Mouse (Mus musculus) adrenal gland, postnatal 25 days (tissue): ENCODE data around the gene Grb10. TPM values are rescaled to one million over a fixed set of nuclear protein-coding genes. Genes with fewer than 3 reads are reported as not detected.
A peak's percentile ranks its signal among the peaks of the same experiment; 100 is the strongest.

Source experiments
- DNase-seq: peaks from one replicate; pipeline ENCODE4 v3.0.0; 2021; ENCODE audit warnings: mixed read lengths
- long read RNA-seq: library from polyadenylated mRNA; stranded (forward); transcript quantifications from one replicate; pipeline ENCODE4 v2.0.0, GENCODE M21; 2021
- total RNA-seq: library from RNA; stranded (reverse); gene quantifications from 2 replicates; pipeline ENCODE4 v1.2.3, GENCODE M21; 2021

Grb10 gene
- 103 and 108 TPM in 2 replicates for total RNA-seq
- long read RNA-seq, full-length matches to known transcripts: 5 of 26 reads
- long read RNA-seq, partial matches to known transcripts: 6 of 26 reads
- long read RNA-seq, other reads (novel, unspliced or antisense): 15 of 26 reads

GRCm38 (mm10) chr11:12038470-12038985 lies at the start of gene Grb10:
Gene Grb10, minus strand, starts transcription at chr11:12038683.
- DNase-seq: no peak

GRCm38 (mm10) chr11:12081638-12082037 lies 43.2 kb upstream of the Grb10 start:
- DNase-seq: no peak

- DNase-seq: no peak
Measured at GRCm38 (mm10) chr11:12079231-12079630, 40.7 kb upstream of the Grb10 start.

- DNase-seq: no peak
Measured at GRCm38 (mm10) chr11:12075449-12075848, 37.0 kb upstream of the Grb10 start.

- DNase-seq: no peak
Measured at GRCm38 (mm10) chr11:12073394-12074226, 35.1 kb upstream of the Grb10 start.

GRCm38 (mm10) chr11:12072322-12072721 lies 33.8 kb upstream of the Grb10 start:
- no peak for DNase-seq

GRCm38 (mm10) chr11:12059005-12059404 lies 20.5 kb upstream of the Grb10 start:
- DNase-seq: no peak

GRCm38 (mm10) chr11:12048547-12049327 lies 10.3 kb upstream of the Grb10 start:
- DNase-seq: no peak

- DNase-seq: no peak
Measured at GRCm38 (mm10) chr11:12048135-12048534, 9.7 kb upstream of the Grb10 start.

GRCm38 (mm10) chr11:12044245-12044644 lies 5.8 kb upstream of the Grb10 start:
- no peak for DNase-seq

- no peak for DNase-seq
Measured at GRCm38 (mm10) chr11:12041787-12042186, 3.3 kb upstream of the Grb10 start.

- no peak for DNase-seq
Measured at GRCm38 (mm10) chr11:12041379-12041778, 2.9 kb upstream of the Grb10 start.

- DNase-seq: no peak
Measured at GRCm38 (mm10) chr11:12040391-12040790, 1.9 kb upstream of the Grb10 start.

GRCm38 (mm10) chr11:12039748-12040147 lies 1.3 kb upstream of the Grb10 start:
- no peak for DNase-seq

- no peak for DNase-seq
Measured at GRCm38 (mm10) chr11:12039098-12039497, 615 bp upstream of the Grb10 start.

- DNase-seq: peak; percentile 9
Measured at GRCm38 (mm10) chr11:12037689-12038469, 604 bp downstream of the Grb10 start.

- DNase-seq: peak; percentile 74
Measured at GRCm38 (mm10) chr11:12037075-12037686, 1.3 kb downstream of the Grb10 start.

GRCm38 (mm10) chr11:12035916-12036910 lies 2.3 kb downstream of the Grb10 start:
- DNase-seq: peak; percentile 15

GRCm38 (mm10) chr11:12035324-12035723 lies 3.2 kb downstream of the Grb10 start:
- DNase-seq: no peak

GRCm38 (mm10) chr11:12034781-12035180 lies 3.7 kb downstream of the Grb10 start:
- no peak for DNase-seq
